Mouse (Mus musculus): Measurements from ENCODE around the gene Wdr25. TPM values are rescaled to one million over a fixed set of nuclear protein-coding genes. Genes with fewer than 3 reads are reported as not detected.

Gene Wdr25
- total RNA-seq, 2 experiments from 2014 or later: 5.8 to 8.1 TPM

- no peak for DNase-seq
Measured at GRCm38 (mm10) chr12:108987448-108987847, 94.0 kb downstream of the Wdr25 start.

GRCm38 (mm10) chr12:108990425-108990824 is 97.0 kb downstream of the Wdr25 start:
- peak in 1 of 2 experiments; percentile 16 for DNase-seq

DNA sequence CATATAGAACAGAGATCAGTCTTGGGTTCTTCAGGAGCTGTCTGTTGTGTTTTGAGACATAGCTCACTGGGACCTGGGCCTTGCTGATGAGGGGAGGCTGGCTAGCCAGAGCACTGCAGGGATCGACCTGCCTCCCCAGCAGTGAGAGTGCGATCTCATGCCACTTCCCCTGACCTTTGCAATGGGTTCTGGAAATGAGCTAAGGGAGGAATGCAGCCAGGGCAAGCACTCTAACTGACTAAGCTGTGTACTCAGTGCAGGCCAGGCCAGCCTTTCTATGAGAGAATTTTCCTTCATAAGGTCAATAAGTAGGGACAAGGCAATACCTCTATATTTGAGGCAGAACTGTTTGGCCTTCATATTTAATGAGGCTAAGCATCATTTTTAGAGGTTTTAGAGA is 99.6 kb downstream of the Wdr25 start:
- DNase-seq: no peak

DNA sequence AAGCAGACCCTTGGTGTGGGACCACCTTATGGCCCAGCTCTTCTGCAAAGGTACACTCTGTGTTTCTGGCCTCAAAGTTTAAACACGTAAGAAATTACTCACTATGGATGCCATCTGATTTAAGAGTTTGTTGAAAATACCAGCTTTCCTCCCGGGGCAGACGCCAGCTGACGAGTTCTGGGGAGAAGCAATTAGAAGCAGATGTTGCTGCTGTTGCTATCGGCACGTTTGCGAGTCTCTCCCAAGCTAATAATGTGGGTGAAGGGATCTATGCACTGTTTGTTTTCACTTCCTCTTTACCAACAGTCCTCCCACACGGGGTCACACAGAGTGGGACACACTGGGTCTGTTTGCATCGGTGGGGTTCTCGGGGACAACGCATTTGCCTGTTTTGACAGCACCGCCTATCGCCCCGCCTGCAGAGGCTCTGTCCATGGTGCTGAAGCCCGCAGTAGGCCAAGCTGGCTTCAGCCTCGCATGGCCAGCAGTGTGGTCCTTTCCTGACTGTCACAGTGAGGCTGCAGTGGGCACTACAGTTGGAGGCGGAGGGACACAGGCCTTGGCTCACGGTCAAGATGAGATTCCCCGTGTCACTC is 101.1 kb downstream of the Wdr25 start:
- peak; percentile 88 to 90 for DNase-seq

DNA sequence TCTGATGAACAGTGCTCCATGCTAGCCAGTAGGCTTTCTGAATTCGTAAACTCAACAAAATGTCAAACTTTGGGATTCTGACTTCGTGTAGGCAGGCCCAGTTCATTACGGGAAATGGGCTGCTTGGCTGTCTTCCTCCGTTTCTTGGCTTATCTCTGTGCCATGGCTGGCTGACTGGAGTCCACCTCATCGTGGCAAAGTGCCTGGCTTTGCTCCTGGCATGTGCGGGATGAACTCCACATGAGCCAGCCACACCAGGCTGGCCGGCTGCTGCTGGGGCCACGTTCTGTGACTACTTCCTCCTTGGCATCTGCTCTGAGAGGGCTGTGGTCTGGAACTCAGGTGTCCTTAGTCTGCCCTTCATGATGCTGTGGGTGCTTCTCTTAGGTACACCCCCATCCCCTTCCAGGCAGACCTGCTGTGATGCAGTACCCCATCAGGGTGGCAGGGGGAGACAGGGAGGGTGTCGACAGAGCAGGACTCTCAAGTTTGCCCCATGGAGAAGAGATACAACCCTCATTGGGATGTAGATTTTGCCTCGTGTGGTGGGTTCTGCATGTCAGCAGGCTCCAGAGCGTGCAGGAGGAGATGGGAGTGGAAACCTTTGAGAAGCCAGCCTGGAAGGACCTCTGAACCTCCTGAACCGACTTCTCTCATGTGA is 102.7 kb downstream of the Wdr25 start:
- DNase-seq: no peak

DNA sequence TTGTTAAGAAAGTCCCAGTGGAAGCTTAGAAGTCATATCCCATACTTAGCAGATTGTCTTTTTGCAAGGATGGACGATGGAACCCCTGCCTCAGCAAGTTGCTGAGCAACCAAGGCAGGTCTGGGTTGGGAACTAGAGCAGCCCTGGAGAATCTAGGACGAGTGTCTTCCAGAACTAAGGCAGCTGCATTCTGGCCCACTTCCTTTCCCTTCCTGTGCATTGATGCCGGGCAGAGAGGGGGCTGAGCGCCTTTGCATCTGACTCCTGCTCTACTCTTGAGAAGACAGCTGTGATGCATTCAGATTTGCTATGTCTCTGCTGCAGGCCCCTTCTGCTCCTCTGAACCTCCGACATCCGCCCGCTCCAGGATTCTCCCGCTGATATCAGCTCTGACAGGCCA is 103.8 kb downstream of the Wdr25 start:
- DNase-seq: no peak

DNA sequence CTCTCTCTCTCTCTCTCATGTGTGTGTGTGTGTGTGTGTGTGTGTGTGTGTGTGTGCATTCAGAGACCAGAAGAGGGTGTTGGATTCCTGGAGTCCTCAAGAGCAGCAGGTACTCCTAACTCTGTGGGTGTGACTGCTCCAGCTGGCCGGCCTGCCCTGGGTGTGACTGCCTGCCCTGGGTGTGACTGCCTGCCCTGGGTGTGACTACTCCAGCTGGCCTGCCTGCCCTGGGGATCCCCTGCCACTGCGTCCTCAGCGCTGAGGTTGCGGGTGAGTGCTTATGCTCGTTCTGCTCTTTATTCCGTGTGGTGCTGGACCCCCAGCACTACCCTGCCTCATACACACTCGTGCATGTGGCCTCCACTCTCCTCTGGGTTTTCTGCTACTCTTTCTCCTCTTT is 109.5 kb downstream of the Wdr25 start:
- no peak for DNase-seq

DNA sequence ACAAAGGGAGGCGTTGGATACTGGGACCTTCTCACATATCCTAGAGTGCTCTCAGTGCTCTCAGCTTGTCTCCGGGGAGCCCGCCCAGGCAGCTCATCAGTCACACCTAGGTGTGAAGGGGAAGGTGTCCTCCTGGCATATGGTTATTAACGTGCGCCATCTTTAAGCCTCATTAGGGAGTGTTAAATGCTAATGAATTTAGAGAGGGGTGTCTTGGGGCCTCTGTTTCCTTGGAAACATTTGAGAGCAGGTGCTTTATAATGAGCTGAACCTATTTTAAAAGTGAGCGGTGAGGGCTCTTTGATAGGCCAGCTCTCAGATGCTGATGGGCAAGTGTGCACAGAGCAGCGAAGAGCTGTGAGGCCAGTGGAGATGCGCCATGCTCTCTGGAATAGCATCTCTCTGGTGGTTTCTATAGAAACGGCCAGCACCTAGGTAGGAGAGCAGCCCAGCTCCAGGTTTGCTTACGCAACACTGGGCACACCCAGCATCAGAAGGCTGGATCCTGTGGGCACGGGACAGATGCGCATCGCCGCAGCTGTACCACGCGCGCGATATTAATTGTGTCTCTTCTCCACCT is 116.7 kb downstream of the Wdr25 start:
- DNase-seq: no peak

GRCm38 (mm10) chr12:109022181-109022691 is 128.8 kb downstream of the Wdr25 start:
- no peak for DNase-seq

DNA sequence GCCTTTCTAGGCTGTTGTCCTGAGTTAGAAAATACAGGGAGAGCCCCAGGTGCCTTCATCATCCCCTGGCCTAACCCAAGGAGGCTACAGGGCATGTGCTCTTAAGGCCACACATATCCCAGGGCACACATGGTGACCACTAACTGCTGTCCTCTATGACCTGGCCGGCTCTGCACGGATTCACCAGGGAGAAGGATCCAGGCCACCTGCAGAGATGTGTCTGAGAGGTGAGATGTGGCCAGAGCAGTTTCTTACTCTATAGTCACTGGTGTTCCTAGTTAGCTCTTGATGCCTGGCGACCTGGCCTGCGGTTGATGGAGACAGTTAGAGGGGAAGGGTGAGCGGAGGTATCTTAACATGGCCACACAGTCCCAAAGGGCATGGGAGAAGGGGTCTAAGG is 129.5 kb downstream of the Wdr25 start:
- DNase-seq: no peak

DNA sequence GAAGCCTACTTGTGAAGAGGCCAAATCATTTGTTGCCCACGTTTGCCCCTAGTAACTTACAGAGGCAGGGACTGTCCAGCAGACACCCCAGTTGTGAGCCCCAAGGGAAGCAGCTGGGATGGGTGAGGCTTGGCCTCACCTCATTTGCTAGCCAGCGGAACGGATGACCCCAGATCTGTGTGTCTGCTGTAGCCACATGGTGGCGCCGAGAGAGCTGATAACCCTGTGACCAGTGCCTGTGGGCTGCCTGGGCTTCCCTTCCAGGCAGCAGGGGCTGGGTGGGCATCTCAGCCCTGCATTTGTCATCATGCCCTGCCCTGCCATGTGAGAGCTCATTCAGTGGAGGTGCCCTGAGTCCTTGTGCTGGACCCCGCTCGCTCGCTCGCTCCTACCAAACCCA is 130.3 kb downstream of the Wdr25 start:
- DNase-seq: no peak

- DNase-seq: no peak
Measured at GRCm38 (mm10) chr12:109037026-109037425, 143.6 kb downstream of the Wdr25 start.

DNA sequence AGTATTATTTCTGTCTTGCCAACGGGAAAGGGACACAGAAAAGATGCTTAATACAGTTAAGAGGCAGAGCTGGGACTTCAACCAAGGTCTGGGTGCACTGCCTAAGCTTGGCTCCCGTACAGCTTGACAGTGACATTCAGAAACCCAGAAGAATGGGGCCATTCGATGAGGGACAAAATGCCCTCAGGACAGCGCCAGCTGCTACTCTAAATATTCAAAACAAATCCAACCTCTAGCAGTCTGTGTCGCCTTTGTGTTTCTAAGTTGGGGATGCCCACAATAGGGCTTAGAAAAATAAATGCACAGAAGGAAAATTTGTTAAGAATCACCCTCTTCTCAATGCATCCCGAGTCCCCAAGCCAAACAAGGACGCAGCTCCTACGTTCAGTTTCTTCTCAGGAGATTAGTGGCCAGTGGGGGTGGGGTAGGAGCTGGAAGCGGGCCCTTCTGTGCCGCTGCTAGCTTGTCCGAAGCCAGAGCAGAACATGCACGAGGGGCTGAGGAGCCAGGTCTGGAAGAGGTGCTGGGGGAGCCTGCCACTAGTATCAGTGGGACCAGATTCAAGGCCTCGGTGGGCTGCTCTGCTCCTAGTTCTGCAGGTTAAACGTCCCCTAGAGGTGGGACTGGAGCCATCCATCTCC is 144.9 kb downstream of the Wdr25 start:
- no peak for DNase-seq

DNA sequence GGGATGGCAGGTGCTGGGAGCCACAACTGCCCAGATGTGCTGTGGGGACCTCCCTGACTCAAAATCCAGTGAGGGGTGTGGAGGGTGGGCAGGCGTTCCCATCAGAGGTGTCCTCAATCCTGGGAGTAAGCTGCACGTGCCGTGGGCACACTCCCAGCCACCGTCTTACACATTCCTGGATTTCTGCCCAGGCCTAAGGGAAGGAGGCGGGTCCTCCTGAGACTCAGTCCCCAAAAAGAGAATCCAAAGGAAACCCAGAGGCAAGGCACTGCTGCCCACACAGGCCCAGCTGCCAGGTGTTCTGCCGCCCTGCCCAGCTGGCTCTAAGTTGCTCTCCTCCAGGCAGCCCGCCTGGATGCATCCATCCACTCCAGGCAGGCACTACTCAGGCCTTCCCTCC is 145.9 kb downstream of the Wdr25 start:
- no peak for DNase-seq

DNA sequence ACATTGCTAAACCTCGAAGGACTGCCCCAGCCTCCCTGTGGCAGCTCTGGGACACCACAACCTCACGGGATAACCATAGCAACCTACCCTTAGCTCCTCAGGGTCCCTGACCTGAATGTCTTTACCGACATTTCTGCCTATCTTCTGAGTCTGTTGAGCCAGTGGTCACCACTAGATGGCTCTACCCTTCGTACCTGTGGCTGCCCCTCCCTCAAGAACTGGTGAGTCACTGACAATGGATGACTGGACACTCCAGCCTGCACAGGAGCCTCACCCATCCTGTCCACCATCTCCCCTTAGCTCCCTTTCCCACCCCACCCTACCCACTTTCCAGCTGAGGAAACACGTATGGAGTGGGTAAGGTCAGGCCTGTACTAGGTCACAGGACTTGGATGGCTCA is 151.1 kb downstream of the Wdr25 start:
- peak; percentile 20 to 49 for DNase-seq

DNA sequence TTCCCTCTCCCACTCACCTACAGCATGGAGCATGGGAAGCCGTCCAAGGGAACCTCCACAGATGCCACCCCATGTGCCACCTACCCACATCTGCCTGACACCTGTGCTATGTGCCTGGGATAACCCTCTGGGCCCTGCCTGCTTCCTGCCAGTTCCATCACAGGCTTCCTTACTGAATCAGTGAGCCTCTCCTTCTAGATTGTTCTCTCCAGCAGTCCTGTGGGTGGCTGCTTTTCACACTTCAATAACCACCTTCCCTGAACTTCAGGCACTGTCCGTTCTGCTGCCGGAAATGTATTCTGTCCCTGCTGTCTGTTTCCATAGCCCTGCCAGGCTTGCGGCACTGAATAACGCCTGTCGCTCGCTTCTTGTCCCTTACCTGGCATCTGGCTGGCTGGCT is 152.2 kb downstream of the Wdr25 start:
- DNase-seq: no peak

DNA sequence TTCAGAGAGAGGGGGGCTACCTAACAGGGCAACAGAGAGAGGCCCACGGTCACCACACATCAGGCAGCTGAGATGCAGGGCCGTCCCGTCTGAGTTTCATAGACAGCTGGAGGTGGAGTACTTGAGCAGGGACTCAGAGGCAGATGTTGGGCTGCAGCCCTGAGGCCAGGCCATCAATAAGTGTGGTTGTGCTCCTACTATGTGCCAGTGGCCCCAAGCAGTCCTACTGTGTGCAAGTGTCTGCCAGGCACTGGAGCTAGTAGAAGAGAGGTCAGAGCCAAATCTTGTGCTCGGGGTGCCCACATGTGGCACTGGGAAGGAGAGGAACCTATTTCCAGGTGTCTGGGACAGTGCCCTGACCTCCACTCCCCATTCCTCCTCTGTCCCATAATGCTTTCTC is 156.5 kb downstream of the Wdr25 start:
- DNase-seq: no peak

DNA sequence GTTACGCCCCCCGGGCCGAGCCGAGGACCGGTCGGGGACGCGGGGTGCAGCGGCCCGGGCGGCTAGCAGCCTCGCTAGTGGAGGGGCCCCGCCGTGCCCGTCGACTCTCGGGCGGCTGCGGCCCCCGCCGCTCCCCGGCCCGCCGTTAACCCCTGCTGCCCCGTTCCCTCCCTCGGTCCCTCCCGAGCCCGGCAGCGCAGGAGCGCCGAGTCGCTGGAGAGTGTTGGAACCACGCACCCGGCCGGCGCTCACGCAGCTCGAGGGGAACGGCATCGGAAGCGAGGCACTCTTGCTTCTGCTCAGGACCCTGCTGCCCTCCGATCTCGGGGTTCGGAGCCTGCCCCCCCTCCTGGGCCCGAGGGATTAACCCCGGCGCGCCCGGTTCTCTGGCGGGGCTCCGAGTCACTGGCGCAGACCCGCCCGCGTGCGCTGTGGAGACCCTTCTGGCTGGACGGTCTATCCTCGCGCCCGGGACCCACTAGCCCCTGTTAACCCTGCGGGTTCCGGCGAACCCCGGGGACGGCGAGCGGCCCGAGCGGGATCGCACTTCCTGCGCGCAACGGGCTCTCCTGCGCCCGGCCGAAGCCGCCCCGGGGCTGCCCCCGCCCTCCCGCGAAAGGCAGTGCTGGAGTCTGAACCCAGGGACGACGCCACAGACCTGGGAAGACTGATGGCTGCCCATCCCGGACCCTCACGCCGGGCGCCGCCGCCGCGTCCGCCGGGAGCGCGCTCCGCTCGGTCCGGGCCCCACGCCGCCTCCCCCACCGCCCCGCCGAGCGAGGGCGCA is 159.8 kb downstream of the Wdr25 start:
- peak; percentile 17 to 33 for DNase-seq

- no peak for DNase-seq
Measured at GRCm38 (mm10) chr12:109057736-109058135, 164.3 kb downstream of the Wdr25 start.

GRCm38 (mm10) chr12:109058660-109059059 is 165.2 kb downstream of the Wdr25 start:
- DNase-seq: no peak

- peak; percentile 71 to 78 for DNase-seq
Measured at GRCm38 (mm10) chr12:109067561-109068135, 174.2 kb downstream of the Wdr25 start.

- no peak for DNase-seq
Measured at GRCm38 (mm10) chr12:109068167-109068653, 174.8 kb downstream of the Wdr25 start, which contains the start of gene Begain. Gene Begain, minus strand, starts transcription at chr12:109068217.
